Mouse (Mus musculus) heart, postnatal 0 days (tissue): Measurements from ENCODE around the gene Hs6st2. TPM values are rescaled to one million over a fixed set of nuclear protein-coding genes. Genes with fewer than 3 reads are reported as not detected.

Experiments used
- ATAC-seq: fragments of 200-750 bp; cut with Nextera tagmentation; 2 replicates; pipeline ENCODE4 v1.8.0; 2017; ENCODE audit warnings: low read depth, moderate number of reproducible peaks, moderate library complexity; ENCODE audit not compliant: insufficient read depth
- DNase-seq: peaks from one replicate; pipeline ENCODE4 v3.0.0-alpha.2; 2016; ENCODE audit warnings: low spot score
- H3K27ac ChIP-seq: fragments of 300-500 bp; sonication (generic); 2 replicates; pipeline ENCODE4 v1.5.1; 2014; ENCODE audit warnings: low read depth, mild to moderate bottlenecking
- H3K27me3 ChIP-seq: fragments of 300-500 bp; sonication (generic); 2 replicates; pipeline ENCODE4 v1.6.1; 2014; ENCODE audit warnings: low read length, mixed read lengths; ENCODE audit not compliant: control insufficient read depth, insufficient read depth
- H3K36me3 ChIP-seq: fragments of 300-500 bp; sonication (generic); replicated peaks from 2 replicates; pipeline ENCODE4 v1.6.1; 2014; ENCODE audit warnings: low read length, mixed read lengths; ENCODE audit not compliant: control insufficient read depth, insufficient read depth
- H3K4me1 ChIP-seq: fragments of 300-500 bp; sonication (generic); 2 replicates; pipeline ENCODE4 v1.6.1; 2014; ENCODE audit warnings: antibody characterized with exemption; ENCODE audit not compliant: control insufficient read depth, insufficient read depth
- H3K4me2 ChIP-seq: fragments of 300-500 bp; sonication (generic); 2 replicates; pipeline ENCODE4 v1.6.1; 2014; ENCODE audit warnings: low read depth, mild to moderate bottlenecking, low read length, moderate library complexity
- H3K4me3 ChIP-seq: fragments of 300-500 bp; sonication (generic); 2 replicates; pipeline ENCODE4 v1.5.1; 2014; ENCODE audit warnings: low read depth, low read length
- H3K9ac ChIP-seq: fragments of 300-500 bp; sonication (generic); replicated peaks from 2 replicates; pipeline ENCODE4 v1.6.1; 2014; ENCODE audit warnings: low read depth, low read length, mixed read lengths
- H3K9me3 ChIP-seq: fragments of 300-500 bp; sonication (generic); replicated peaks from 2 replicates; pipeline ENCODE4 v1.6.1; 2016; ENCODE audit warnings: low read length; ENCODE audit not compliant: control insufficient read depth
- CTCF ChIP-seq: IDR thresholded peaks from 2 replicates; pipeline ENCODE4 v1.5.1; 2016; ENCODE audit warnings: antibody characterized with exemption, control low read depth, low read depth
- EP300 ChIP-seq: IDR thresholded peaks from 2 replicates; pipeline ENCODE4 v1.6.1; 2016; ENCODE audit warnings: antibody characterized with exemption, low read depth
- WGBS: fragments of 180-500 bp; shearing (Covaris S2); extraction: QIAGEN DNeasy Blood & Tissue Kit; methylation state at CpG from one replicate; pipeline ENCODE4 v1.1.7; 2014; 5-methylcytosine and 5-hydroxymethylcytosine counted together
- polyA plus RNA-seq: library from polyadenylated mRNA; unstranded; fragments of >200 nt; fragmentation: Nextera tagmentation; extraction: Ambion mirVana; gene quantifications from 2 replicates; pipeline ENCODE4 v1.2.1, GENCODE M21; 2015
- total RNA-seq: library from RNA; depleted of rRNA; stranded (reverse); fragments of >200 nt; gene quantifications from 2 replicates; pipeline ENCODE4 v1.2.3, GENCODE M21; 2014; ENCODE audit warnings: low replicate concordance

Gene Hs6st2
- total and polyA plus RNA-seq, 2 experiments from 2014 or later = 2.8 to 20.2 TPM

- Histone ChIP-seq H3K9me3 (no peaks in the 10 kb centered on the region), H3K4me3 (no peak overlapping the region), H3K4me1 (no peaks in the 10 kb centered on the region), H3K27me3 (no peaks in the 10 kb centered on the region), H3K36me3 (no peaks in the 10 kb centered on the region), H3K4me2 (no peak overlapping the region), H3K27ac (no peak overlapping the region), H3K9ac (no peak overlapping the region)
- 37% methylated on average over 7 of the region's 7 CpGs for WGBS
- DNase-seq = no peak
- ATAC-seq = no peak
- TF ChIP-seq EP300 = no peak
- TF ChIP-seq CTCF = no peak
Observed at GRCm38 (mm10) chrX:51614384-51615004, 67.2 kb downstream of the Hs6st2 start.

DNA sequence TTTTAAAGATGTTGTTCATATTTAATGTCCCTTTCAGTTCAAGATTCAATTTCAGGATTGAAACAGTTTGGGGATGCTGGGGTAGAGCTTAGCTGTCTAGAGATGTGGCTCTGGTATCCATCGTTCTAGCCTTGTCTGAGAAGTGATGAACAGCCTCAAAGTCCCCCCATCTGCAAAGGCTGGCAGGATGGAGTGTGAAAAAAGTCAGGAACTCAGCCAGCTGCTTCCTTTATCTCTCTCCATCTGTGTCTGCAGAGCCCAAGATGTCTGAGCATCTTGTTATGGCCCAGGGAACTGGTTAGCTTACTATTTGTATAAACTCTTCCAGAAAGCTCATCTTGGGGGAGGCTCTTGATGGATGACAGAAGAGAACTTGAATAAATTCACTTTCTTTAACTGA, 70.9 kb downstream of the Hs6st2 start:
- Histone ChIP-seq H3K27me3 (no peaks in the 10 kb centered on the region), H3K4me1 (no peaks in the 10 kb centered on the region), H3K9ac (no peak overlapping the region), H3K4me3 (no peak overlapping the region), H3K27ac (no peak overlapping the region), H3K9me3 (no peaks in the 10 kb centered on the region), H3K36me3 (no peaks in the 10 kb centered on the region), H3K4me2 (no peak overlapping the region)
- 21% methylated on average over 1 of the region's 1 CpGs for WGBS
- ATAC-seq (no peak), DNase-seq (no peak)
- TF ChIP-seq EP300 (no peak), CTCF (no peak)

DNA sequence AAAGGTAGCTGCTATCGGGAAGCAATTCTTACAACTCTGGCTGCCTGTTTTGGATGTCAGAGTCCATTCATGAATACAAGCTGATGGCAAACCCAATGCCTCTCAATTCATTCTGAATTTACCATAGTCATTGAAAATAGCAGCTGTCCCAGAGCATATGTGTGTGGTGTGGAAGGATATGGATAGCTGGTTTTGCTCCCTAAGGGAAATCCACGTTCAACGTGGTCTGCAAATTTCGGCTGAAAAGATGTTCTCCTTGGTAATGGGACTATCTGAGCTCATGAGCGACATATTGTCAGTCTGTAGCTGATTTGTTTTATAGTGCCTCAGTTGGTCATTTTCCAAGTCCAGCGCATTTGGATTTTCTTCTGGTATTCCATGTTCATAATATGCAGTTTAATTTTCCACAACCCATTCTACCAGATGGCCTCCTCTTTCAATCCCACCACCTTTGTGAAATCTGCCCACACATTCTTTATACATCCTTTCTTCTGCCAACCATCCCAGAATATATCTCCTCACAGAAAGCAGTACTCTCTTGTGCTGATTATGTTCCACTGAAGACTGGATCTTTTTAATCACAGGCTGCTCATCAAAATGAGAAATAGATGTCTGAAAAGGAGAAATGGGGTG, 75.3 kb downstream of the Hs6st2 start:
- H3K9me3 ChIP-seq = no peaks in the 10 kb centered on the region
- ATAC-seq (no peak), DNase-seq (no peak)
- TF ChIP-seq CTCF (no peak), EP300 (no peak)
- H3K9ac ChIP-seq = no peak overlapping the region
- H3K4me3 ChIP-seq = no peak overlapping the region
- no peak overlapping the region for H3K4me2 ChIP-seq
- H3K27me3 ChIP-seq = no peaks in the 10 kb centered on the region
- H3K4me1 ChIP-seq = no peaks in the 10 kb centered on the region
- WGBS = 84% methylated on average over 6 of the region's 6 CpGs
- H3K36me3 ChIP-seq = no peaks in the 10 kb centered on the region
- H3K27ac ChIP-seq = no peak overlapping the region

DNA sequence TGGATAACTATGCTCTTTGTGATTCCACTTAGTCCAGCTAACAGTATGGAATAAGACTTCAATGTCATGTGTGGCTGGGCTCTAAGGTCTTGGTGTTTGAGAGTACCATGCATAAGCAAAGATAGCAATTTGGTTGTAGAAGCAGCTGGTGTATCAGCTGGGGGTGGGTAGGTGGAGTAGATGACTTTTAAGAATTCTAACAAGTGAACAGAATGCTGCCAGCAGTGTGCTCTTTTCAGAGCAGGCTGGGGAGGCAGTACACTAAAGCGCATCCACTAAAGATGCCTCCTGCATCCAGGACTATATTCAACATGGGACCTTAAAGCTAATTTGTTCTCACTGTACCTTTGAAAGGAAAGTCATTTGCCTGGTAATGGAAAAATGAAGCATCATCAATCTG, 88.9 kb downstream of the Hs6st2 start:
- no peak overlapping the region for H3K4me3 ChIP-seq
- no peak for TF ChIP-seq CTCF
- no peak for TF ChIP-seq EP300
- no peak for ATAC-seq
- no peaks in the 10 kb centered on the region for H3K36me3 ChIP-seq
- 100% methylated on average over 1 of the region's 1 CpGs for WGBS
- H3K27ac ChIP-seq = no peak overlapping the region
- no peaks in the 10 kb centered on the region for H3K9me3 ChIP-seq
- H3K9ac ChIP-seq = no peak overlapping the region
- H3K4me1 ChIP-seq = no peaks in the 10 kb centered on the region
- H3K27me3 ChIP-seq = no peaks in the 10 kb centered on the region
- no peak for DNase-seq
- no peak overlapping the region for H3K4me2 ChIP-seq

GRCm38 (mm10) chrX:51590448-51591010, 91.1 kb downstream of the Hs6st2 start:
- Histone ChIP-seq H3K4me3 (no peak overlapping the region), H3K9ac (no peak overlapping the region), H3K9me3 (no peaks in the 10 kb centered on the region), H3K36me3 (no peaks in the 10 kb centered on the region), H3K4me2 (no peak overlapping the region), H3K27me3 (no peaks in the 10 kb centered on the region), H3K4me1 (no peaks in the 10 kb centered on the region), H3K27ac (no peak overlapping the region)
- no peak for DNase-seq
- WGBS = 62% methylated on average over 8 of the region's 8 CpGs
- no peak for TF ChIP-seq CTCF
- ATAC-seq = no peak
